ENCODE assay signal across 8 mouse cellular contexts in the genomic region with DNA sequence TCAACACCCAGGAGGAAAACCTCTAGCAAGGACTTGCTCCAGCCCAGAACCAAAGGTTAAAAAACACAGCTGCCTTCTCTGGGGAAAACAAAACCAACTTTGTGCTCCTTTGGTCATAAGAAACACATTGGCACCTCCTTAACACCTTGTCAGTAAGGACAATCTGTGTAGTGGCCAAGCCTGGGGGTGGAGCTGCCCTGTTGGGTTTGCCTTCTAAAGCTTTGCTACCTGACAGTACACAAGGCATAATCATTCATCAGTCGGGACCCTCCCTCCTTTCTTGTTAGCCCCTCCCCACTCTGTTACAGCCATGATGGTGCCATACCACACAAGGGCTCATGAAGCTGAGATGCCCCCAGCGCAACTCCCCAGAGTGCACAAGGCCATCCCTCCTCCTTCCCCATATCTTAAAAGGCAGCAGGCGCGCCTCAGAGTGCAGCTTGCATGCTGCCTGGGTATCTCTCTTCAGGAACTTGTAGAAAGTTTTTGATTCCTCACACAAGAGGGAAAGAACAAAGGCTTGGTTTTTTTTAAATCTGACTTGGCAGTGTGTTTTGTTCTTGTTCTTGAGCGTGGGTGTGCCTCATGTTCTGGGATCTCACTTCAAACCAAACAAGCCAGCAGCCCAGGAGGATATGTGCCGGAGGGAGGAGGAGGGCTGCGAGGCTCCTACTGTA.
DNase-seq lines count a peak whose midpoint lies in the region; ATAC-seq and TF ChIP-seq lines count a peak whose summit lies in the region.
"Had no signal": no experiment of that assay in that cellular context is flagged by ENCODE, and none has a peak within 500 bp of the region (broad histone marks: within the 10 kb centered on the region; RNA-seq: fewer than 3 reads in every experiment).

No protein-coding gene starts in this region.

- ATAC-seq in lung, postnatal 0 days = peak; percentile 39
- ATAC-seq in stomach, embryonic 15.5 days (ENCODE audit: insufficient read depth, low FRiP score, low read depth) = peak; percentile 68
- ATAC-seq in forebrain, embryonic 13.5 days = no peak
- no peak for ATAC-seq in neural tube, embryonic 15.5 days (ENCODE audit: low FRiP score)

- peak overlapping the region; percentile 8; the same call in 1 of the 2 replicates for H3K4me2 ChIP-seq in lung, postnatal 0 days (replicated peaks; ENCODE audit: low read depth, low read length)
- no peak overlapping the region for H3K4me2 ChIP-seq in stomach, embryonic 15.5 days
- no peak overlapping the region for H3K4me2 ChIP-seq in forebrain, embryonic 13.5 days
- no peak overlapping the region for H3K4me2 ChIP-seq in neural tube, embryonic 15.5 days

- H3K27me3 ChIP-seq in lung, postnatal 0 days (replicated peaks; ENCODE audit: insufficient read depth, low read length) = no peaks in the 10 kb centered on the region
- no peaks in the 10 kb centered on the region for H3K27me3 ChIP-seq in stomach, embryonic 15.5 days (replicated peaks)
- H3K27me3 ChIP-seq in forebrain, embryonic 13.5 days = no peaks in the 10 kb centered on the region
- no peaks in the 10 kb centered on the region for H3K27me3 ChIP-seq in neural tube, embryonic 15.5 days (replicated peaks)

- intact Hi-C loops in left cerebral cortex, postnatal 25 days (cut with DNase I) = loop anchor here (2.0 to 5.0 kb wide), 2 partner anchors 43 to 53 kb away; no protein-coding TSS in a partner anchor

- DNase-seq in lung, postnatal 0 days (ENCODE audit: low spot score) = peak; percentile 46
- no peak for DNase-seq in lung, postnatal 10 days
- DNase-seq in fat pad, adult 2 months (ENCODE audit: extremely low read depth, low read depth, low spot score) = peak; percentile 45
- DNase-seq in left cerebral cortex, postnatal 25 days (ENCODE audit: low spot score in 2 of 2) = peak; percentile 67 to 93
- DNase-seq: adrenal gland, postnatal 25 days had no signal

- no peak overlapping the region for H3K4me3 ChIP-seq in lung, postnatal 0 days (ENCODE audit: low read depth, low read length)
- no peak overlapping the region for H3K4me3 ChIP-seq in stomach, embryonic 15.5 days (replicated peaks)
- no peak overlapping the region for H3K4me3 ChIP-seq in forebrain, embryonic 13.5 days
- no peak overlapping the region for H3K4me3 ChIP-seq in neural tube, embryonic 15.5 days (replicated peaks)

- peak overlapping the region; percentile 57; the same call in 1 of the 2 replicates for H3K27ac ChIP-seq in lung, postnatal 0 days (ENCODE audit: low read length)
- H3K27ac ChIP-seq in stomach, embryonic 15.5 days = peak overlapping the region; percentile 32; the same call in 1 of the 2 replicates
- no peak overlapping the region for H3K27ac ChIP-seq in forebrain, embryonic 13.5 days
- no peak overlapping the region for H3K27ac ChIP-seq in neural tube, embryonic 15.5 days (replicated peaks)

- TF ChIP-seq CTCF in lung, postnatal 0 days (IDR thresholded peaks at IDR 0.05) = no peak

- TF ChIP-seq EP300 in lung, postnatal 0 days (IDR thresholded peaks at IDR 0.05) = no peak

- 31% methylated on average over 7 of the region's 7 CpGs for WGBS in lung, postnatal 0 days
- 44% methylated on average over 7 of the region's 7 CpGs for WGBS in stomach, embryonic 15.5 days
- 68% methylated on average over 7 of the region's 7 CpGs for WGBS in forebrain, embryonic 13.5 days
- WGBS in neural tube, embryonic 15.5 days = 73% methylated on average over 7 of the region's 7 CpGs

- H3K9me3 ChIP-seq in lung, postnatal 0 days (ENCODE audit: low read length) = no peaks in the 10 kb centered on the region
- H3K9me3 ChIP-seq in stomach, embryonic 15.5 days = no peaks in the 10 kb centered on the region
- H3K9me3 ChIP-seq in forebrain, embryonic 13.5 days (replicated peaks) = no peaks in the 10 kb centered on the region
- no peaks in the 10 kb centered on the region for H3K9me3 ChIP-seq in neural tube, embryonic 15.5 days (replicated peaks)

- H3K36me3 ChIP-seq in lung, postnatal 0 days (ENCODE audit: insufficient read depth, low read length) = no peaks in the 10 kb centered on the region
- H3K36me3 ChIP-seq in stomach, embryonic 15.5 days = no peaks in the 10 kb centered on the region
- H3K36me3 ChIP-seq in forebrain, embryonic 13.5 days (ENCODE audit: poor library complexity, severe bottlenecking) = no peaks in the 10 kb centered on the region
- no peaks in the 10 kb centered on the region for H3K36me3 ChIP-seq in neural tube, embryonic 15.5 days

- peaks cover 7% of the 10 kb centered on the region; the same call in 1 of the 2 replicates for H3K4me1 ChIP-seq in lung, postnatal 0 days (ENCODE audit: insufficient read depth, low read depth, low read length)
- peaks cover 17% of the 10 kb centered on the region for H3K4me1 ChIP-seq in stomach, embryonic 15.5 days
- peaks cover 7% of the 10 kb centered on the region for H3K4me1 ChIP-seq in forebrain, embryonic 13.5 days
- H3K4me1 ChIP-seq in neural tube, embryonic 15.5 days = peaks cover 5% of the 10 kb centered on the region

- no peak overlapping the region for H3K9ac ChIP-seq in lung, postnatal 0 days (replicated peaks; ENCODE audit: low read depth)
- H3K9ac ChIP-seq in stomach, embryonic 15.5 days = no peak overlapping the region
- H3K9ac ChIP-seq in forebrain, embryonic 13.5 days = no peak overlapping the region
- no peak overlapping the region for H3K9ac ChIP-seq in neural tube, embryonic 15.5 days (replicated peaks)

Comparison
In these comparisons a context has a peak if more than half of its experiments do, and no peak if none do; other contexts are left out.
1. ATAC-seq: peak in lung, postnatal 0 days (single experiment) and stomach, embryonic 15.5 days (single experiment); none in forebrain, embryonic 13.5 days (single experiment) and neural tube, embryonic 15.5 days (single experiment).
2. H3K27ac ChIP-seq: peak in lung, postnatal 0 days (single experiment) and stomach, embryonic 15.5 days (single experiment); none in forebrain, embryonic 13.5 days (single experiment) and neural tube, embryonic 15.5 days (single experiment).